Mouse (Mus musculus) kidney, embryonic 15.5 days (tissue): ENCODE results near the gene Esr1. TPM values are rescaled to one million over a fixed set of nuclear protein-coding genes. Genes with fewer than 3 reads are reported as not detected.
"Not testable (repeated sequence)": the region's sequence is repeated elsewhere in the genome, so short reads cannot be mapped to it uniquely, and the experiment has no call there.

Experiments
- ATAC-seq: fragments of 200-750 bp; cut with Nextera tagmentation; replicated peaks from 2 replicates; pipeline ENCODE4 v1.8.0; 2017; ENCODE audit warnings: moderate TSS enrichment; ENCODE audit not compliant: low FRiP score
- H3K27ac ChIP-seq: fragments of 300-500 bp; sonication (generic); 2 replicates; pipeline ENCODE4 v1.5.1; 2015; ENCODE audit warnings: mild to moderate bottlenecking, inconsistent platforms
- H3K27me3 ChIP-seq: fragments of 300-500 bp; sonication (generic); 2 replicates; pipeline ENCODE4 v1.6.1; 2015; ENCODE audit warnings: inconsistent platforms
- H3K36me3 ChIP-seq: fragments of 300-500 bp; sonication (generic); 2 replicates; pipeline ENCODE4 v1.6.1; 2015; ENCODE audit warnings: inconsistent platforms
- H3K4me1 ChIP-seq: fragments of 300-500 bp; sonication (generic); 2 replicates; pipeline ENCODE4 v1.6.1; 2015; ENCODE audit warnings: inconsistent platforms
- H3K4me2 ChIP-seq: fragments of 300-500 bp; sonication (generic); 2 replicates; pipeline ENCODE4 v1.6.1; 2015; ENCODE audit warnings: moderate library complexity, mild to moderate bottlenecking, inconsistent platforms
- H3K4me3 ChIP-seq: fragments of 300-500 bp; sonication (generic); replicated peaks from 2 replicates; pipeline ENCODE4 v1.5.1; 2015; ENCODE audit warnings: mild to moderate bottlenecking, inconsistent platforms
- H3K9ac ChIP-seq: fragments of 300-500 bp; sonication (generic); 2 replicates; pipeline ENCODE4 v1.6.1; 2015; ENCODE audit warnings: mild to moderate bottlenecking, inconsistent platforms
- H3K9me3 ChIP-seq: fragments of 300-500 bp; sonication (generic); replicated peaks from 2 replicates; pipeline ENCODE4 v1.6.1; 2016; ENCODE audit warnings: inconsistent platforms
- WGBS: fragments of 180-500 bp; shearing (Covaris S2); methylation state at CpG from one replicate; pipeline ENCODE4 v1.1.7; 2015; ENCODE audit warnings: mixed read lengths; 5-methylcytosine and 5-hydroxymethylcytosine counted together
- polyA plus RNA-seq: library from polyadenylated mRNA; unstranded; fragments of >200 nt; fragmentation: Nextera tagmentation; extraction: Ambion mirVana; gene quantifications from 2 replicates; pipeline ENCODE4 v1.2.1, GENCODE M21; 2015

Gene Esr1
- polyA plus RNA-seq, 1 experiment from 2014 or later: 2.2 TPM

- Histone ChIP-seq H3K4me2 (no peak overlapping the region), H3K27me3 (no peaks in the 10 kb centered on the region), H3K36me3 (no peaks in the 10 kb centered on the region), H3K4me3 (no peak overlapping the region), H3K9me3 (no peaks in the 10 kb centered on the region), H3K9ac (no peak overlapping the region), H3K27ac (no peak overlapping the region), H3K4me1 (0 out of 2 replicates have a peak, but pooled peaks cover 1% of the 10 kb centered on the region)
- WGBS: 82% methylated on average over 4 of the region's 4 CpGs
- no peak for ATAC-seq
These were observed 11.8 kb upstream of the Esr1 start for GRCm38 (mm10) chr10:4599591-4599990.

GRCm38 (mm10) chr10:4600796-4601474 lies 10.5 kb upstream of the Esr1 start:
- Histone ChIP-seq H3K36me3 (no peaks in the 10 kb centered on the region), H3K27me3 (no peaks in the 10 kb centered on the region), H3K9me3 (no peaks in the 10 kb centered on the region), H3K9ac (no peak overlapping the region), H3K4me2 (no peak overlapping the region), H3K27ac (no peak overlapping the region), H3K4me1 (no peaks in the 10 kb centered on the region), H3K4me3 (no peak overlapping the region)
- ATAC-seq: no peak
- WGBS: 63% methylated on average over 2 of the region's 2 CpGs

GRCm38 (mm10) chr10:4601612-4602011 lies 9.8 kb upstream of the Esr1 start:
- ATAC-seq: not testable (repeated sequence)

GRCm38 (mm10) chr10:4602466-4602865 lies 8.9 kb upstream of the Esr1 start:
- no peak overlapping the region for H3K27ac ChIP-seq
- H3K36me3 ChIP-seq: no peaks in the 10 kb centered on the region
- H3K27me3 ChIP-seq: no peaks in the 10 kb centered on the region
- no peak overlapping the region for H3K4me2 ChIP-seq
- no peak for ATAC-seq
- H3K9me3 ChIP-seq: no peaks in the 10 kb centered on the region
- no peak overlapping the region for H3K4me3 ChIP-seq
- WGBS: 81% methylated on average over 4 of the region's 4 CpGs
- H3K9ac ChIP-seq: no peak overlapping the region
- H3K4me1 ChIP-seq: no peaks in the 10 kb centered on the region

More at GRCm38 (mm10) chr10:4601612-4602011, 9.8 kb upstream of the Esr1 start:
- H3K9me3 ChIP-seq, H3K4me1 ChIP-seq, H3K4me2 ChIP-seq, H3K27ac ChIP-seq, H3K36me3 ChIP-seq, H3K9ac ChIP-seq, H3K27me3 ChIP-seq, H3K4me3 ChIP-seq: not testable (repeated sequence)

- no peaks in the 10 kb centered on the region for H3K27me3 ChIP-seq
- H3K36me3 ChIP-seq: no peaks in the 10 kb centered on the region
- H3K27ac ChIP-seq: no peak overlapping the region
- H3K9me3 ChIP-seq: no peaks in the 10 kb centered on the region
- H3K9ac ChIP-seq: no peak overlapping the region
- ATAC-seq: no peak
- no peaks in the 10 kb centered on the region for H3K4me1 ChIP-seq
- no peak overlapping the region for H3K4me2 ChIP-seq
- 84% methylated on average over 4 of the region's 4 CpGs for WGBS
- no peak overlapping the region for H3K4me3 ChIP-seq
These were observed 6.7 kb upstream of the Esr1 start for GRCm38 (mm10) chr10:4604527-4605209.

- Histone ChIP-seq H3K4me2 (no peak overlapping the region), H3K4me1 (peaks cover 15% of the 10 kb centered on the region), H3K27ac (no peak overlapping the region), H3K4me3 (no peak overlapping the region), H3K27me3 (no peaks in the 10 kb centered on the region), H3K9me3 (no peaks in the 10 kb centered on the region), H3K36me3 (no peaks in the 10 kb centered on the region), H3K9ac (no peak overlapping the region)
- 71% methylated on average over 2 of the region's 2 CpGs for WGBS
- ATAC-seq: no peak
These were observed 1.2 kb upstream of the Esr1 start for GRCm38 (mm10) chr10:4610234-4610633.

GRCm38 (mm10) chr10:4612313-4613036 lies 1.1 kb downstream of the Esr1 start:
- Histone ChIP-seq H3K27me3 (no peaks in the 10 kb centered on the region), H3K4me1 (peaks cover 19% of the 10 kb centered on the region), H3K4me2 (peak overlapping the region; percentile 55), H3K27ac (peak overlapping the region; percentile 85), H3K36me3 (no peaks in the 10 kb centered on the region), H3K4me3 (peak overlapping the region; percentile 31), H3K9me3 (no peaks in the 10 kb centered on the region), H3K9ac (0 out of 2 replicates have a peak overlapping the region, but pooled peaks have one; percentile 11)
- WGBS: 53% methylated on average over 22 of the region's 22 CpGs
- ATAC-seq: no peak

- WGBS: 36% methylated on average over 2 of the region's 2 CpGs
- ATAC-seq: no peak
- Histone ChIP-seq H3K4me1 (peaks cover 30% of the 10 kb centered on the region), H3K27ac (peak overlapping the region; percentile 54; the same call in 1 of the 2 replicates), H3K4me2 (no peak overlapping the region), H3K9ac (no peak overlapping the region), H3K27me3 (no peaks in the 10 kb centered on the region), H3K4me3 (no peak overlapping the region), H3K9me3 (no peaks in the 10 kb centered on the region), H3K36me3 (no peaks in the 10 kb centered on the region)
These were observed 6.6 kb downstream of the Esr1 start for GRCm38 (mm10) chr10:4618026-4618425.

GRCm38 (mm10) chr10:4618686-4619085 lies 7.3 kb downstream of the Esr1 start:
- Histone ChIP-seq H3K36me3 (no peaks in the 10 kb centered on the region), H3K4me3 (no peak overlapping the region), H3K9me3 (no peaks in the 10 kb centered on the region), H3K4me1 (peaks cover 30% of the 10 kb centered on the region), H3K4me2 (no peak overlapping the region), H3K27ac (peak overlapping the region; percentile 54), H3K9ac (no peak overlapping the region), H3K27me3 (no peaks in the 10 kb centered on the region)
- peak; percentile 76 for ATAC-seq
- WGBS: 37% methylated on average over 5 of the region's 5 CpGs

GRCm38 (mm10) chr10:4619426-4619825 lies 8.0 kb downstream of the Esr1 start:
- not testable (repeated sequence) for H3K27ac ChIP-seq, H3K4me3 ChIP-seq, ATAC-seq, H3K4me2 ChIP-seq, H3K9ac ChIP-seq, H3K36me3 ChIP-seq, H3K9me3 ChIP-seq, H3K27me3 ChIP-seq
- H3K4me1 ChIP-seq: peaks cover 30% of the 10 kb centered on the region
- 77% methylated on average over 1 of the region's 1 CpGs for WGBS

GRCm38 (mm10) chr10:4620596-4621504 lies 9.5 kb downstream of the Esr1 start:
- Histone ChIP-seq H3K9ac (no peak overlapping the region), H3K9me3 (no peaks in the 10 kb centered on the region), H3K4me2 (no peak overlapping the region), H3K4me3 (no peak overlapping the region), H3K27me3 (no peaks in the 10 kb centered on the region), H3K27ac (0 out of 2 replicates have a peak overlapping the region, but pooled peaks have one; percentile 18), H3K4me1 (peaks cover 30% of the 10 kb centered on the region), H3K36me3 (no peaks in the 10 kb centered on the region)
- no peak for ATAC-seq
- whole genome bisulfite sequencing: 63% methylated on average over 24 of the region's 24 CpGs
